ENCODE assay signal across 27 mouse cellular contexts in genomic region chr1:90119214-90119613, GRCm38 (mm10). TPM values are rescaled to one million over a fixed set of nuclear protein-coding genes. Genes with fewer than 3 reads are reported as not detected.
A peak's percentile ranks its signal among the peaks of the same experiment; 100 is the strongest.
DNase-seq lines count a peak whose midpoint lies in the region; ATAC-seq and TF ChIP-seq lines count a peak whose summit lies in the region.
"Had no signal": no experiment of that assay in that cellular context is flagged by ENCODE, and none has a peak within 500 bp of the region (broad histone marks: within the 10 kb centered on the region; RNA-seq: fewer than 3 reads in every experiment).

No protein-coding gene starts in this region.

- no peaks in the 10 kb centered on the region for H3K36me3 ChIP-seq in kidney, postnatal 0 days (ENCODE audit: insufficient read depth, low read length)
- H3K36me3 ChIP-seq in limb, embryonic 12.5 days = no peaks in the 10 kb centered on the region
- H3K36me3 ChIP-seq: embryonic facial prominence, embryonic 15.5 days; heart, embryonic 13.5 days; lung, embryonic 15.5 days had no signal

- peak; percentile 56 for DNase-seq in kidney, postnatal 0 days (ENCODE audit: low spot score)
- DNase-seq in kidney, postnatal 14 days = no peak
- DNase-seq in embryo, embryonic 11.5 days (ENCODE audit: low read depth, low spot score) = peak; percentile 56
- DNase-seq in yolk sac, embryonic 10.5 days (ENCODE audit: low spot score) = peak; percentile 27
- DNase-seq in testis, postnatal 14 days (ENCODE audit: low spot score) = no peak
- no peak for DNase-seq in left cerebral cortex, adult 2 months (ENCODE audit: extremely low spot score in 1 of 2, low spot score in 2 of 2)
- DNase-seq: cerebellum, adult 11 months; cerebellum, adult 9-11 months; gastrocnemius, postnatal 14 days; heart, adult 2 months; heart, postnatal 14 days; lung, postnatal 4 days; retina, postnatal 1 day; right cerebral cortex, postnatal 25 days; spleen, adult 18-20 months; thymus, postnatal 14 days had no signal

- no peak overlapping the region for H3K27ac ChIP-seq in kidney, postnatal 0 days
- no peak overlapping the region for H3K27ac ChIP-seq in limb, embryonic 12.5 days
- no peak overlapping the region for H3K27ac ChIP-seq in left cerebral cortex, adult 2 months
- H3K27ac ChIP-seq: embryonic facial prominence, embryonic 15.5 days; heart, adult 2 months; heart, embryonic 13.5 days; hindbrain, postnatal 0 days; liver, embryonic 14.5 days; lung, embryonic 15.5 days had no signal

- intact Hi-C loops in left cerebral cortex, adult 2 months (cut with DNase I) = no loop called here

- H3K9me3 ChIP-seq in kidney, postnatal 0 days (replicated peaks; ENCODE audit: low read length) = no peaks in the 10 kb centered on the region
- H3K9me3 ChIP-seq in limb, embryonic 12.5 days = 0 out of 2 replicates have a peak, but pooled peaks cover 3% of the 10 kb centered on the region
- H3K9me3 ChIP-seq: embryonic facial prominence, embryonic 15.5 days; heart, embryonic 13.5 days; lung, embryonic 15.5 days had no signal

- no peaks in the 10 kb centered on the region for H3K4me1 ChIP-seq in kidney, postnatal 0 days (replicated peaks; ENCODE audit: insufficient read depth, low read length)
- peaks cover 39% of the 10 kb centered on the region for H3K4me1 ChIP-seq in limb, embryonic 12.5 days (replicated peaks)
- H3K4me1 ChIP-seq: lung, embryonic 15.5 days had no signal

- no peaks in the 10 kb centered on the region for H3K27me3 ChIP-seq in kidney, postnatal 0 days (ENCODE audit: insufficient read depth, low read length)
- peaks cover 80% of the 10 kb centered on the region for H3K27me3 ChIP-seq in limb, embryonic 12.5 days
- H3K27me3 ChIP-seq: embryonic facial prominence, embryonic 15.5 days; lung, embryonic 15.5 days had no signal

- no peak overlapping the region for H3K4me2 ChIP-seq in kidney, postnatal 0 days (ENCODE audit: low read length)
- peak overlapping the region; percentile 17; the same call in 1 of the 2 replicates for H3K4me2 ChIP-seq in limb, embryonic 12.5 days
- H3K4me2 ChIP-seq: embryonic facial prominence, embryonic 15.5 days; heart, embryonic 13.5 days; lung, embryonic 15.5 days had no signal

- no peak overlapping the region for H3K4me3 ChIP-seq in kidney, postnatal 0 days (replicated peaks; ENCODE audit: low read depth, low read length)
- no peak overlapping the region for H3K4me3 ChIP-seq in limb, embryonic 12.5 days (replicated peaks)
- H3K4me3 ChIP-seq in left cerebral cortex, adult 2 months = no peak overlapping the region
- H3K4me3 ChIP-seq: embryonic facial prominence, embryonic 15.5 days; heart, adult 2 months; heart, embryonic 13.5 days; lung, embryonic 15.5 days had no signal

- no peak for ATAC-seq in kidney, postnatal 0 days (replicated peaks; ENCODE audit: low FRiP score, low read depth)
- peak; percentile 75 for ATAC-seq in limb, embryonic 12.5 days (ENCODE audit: insufficient number of reproducible peaks, insufficient read depth, low FRiP score, low TSS enrichment, low read depth)
- ATAC-seq: forebrain, embryonic 16.5 days; hindbrain, postnatal 0 days; intestine, postnatal 0 days had no signal

- TF ChIP-seq CTCF in kidney, postnatal 0 days (IDR thresholded peaks at IDR 0.05; ENCODE audit: low read depth) = no peak
- no peak for TF ChIP-seq CTCF in left cerebral cortex, adult 2 months (IDR thresholded peaks at IDR 0.05)

- 16% methylated on average over 12 of the region's 12 CpGs for WGBS in kidney, postnatal 0 days
- 3% methylated on average over 12 of the region's 12 CpGs for WGBS in limb, embryonic 12.5 days

- H3K9ac ChIP-seq in kidney, postnatal 0 days (ENCODE audit: low read depth, low read length) = no peak overlapping the region
- H3K9ac ChIP-seq in limb, embryonic 12.5 days (replicated peaks) = no peak overlapping the region
- H3K9ac ChIP-seq: embryonic facial prominence, embryonic 15.5 days; heart, embryonic 13.5 days; liver, embryonic 14.5 days; lung, embryonic 15.5 days had no signal

RNA-seq across cellular contexts. Expression of gene Iqca, which starts 34.0 kb away (rescaled TPM):
- polyA plus RNA-seq in kidney, postnatal 0 days (2015; fragmentation: Nextera tagmentation; extraction: Ambion mirVana) = 0.09 TPM in 1 of 2 replicates, not detected in the other
- polyA plus RNA-seq in limb, embryonic 12.5 days (2016; fragmentation: Nextera tagmentation; extraction: Ambion mirVana) = 0.17 TPM in 1 of 2 replicates, not detected in the other
- under 1 TPM; 0.29 to 0.75 TPM for total RNA-seq in left cerebral cortex, adult 2 months (2021)
- total RNA-seq: adrenal gland, adult 18-20 months; adrenal gland, postnatal 4 days; heart, adult 2 months; megakaryocyte-erythroid progenitor cell, adult 5-6 weeks had no signal

Comparison
In these comparisons a context has a peak if more than half of its experiments do, and no peak if none do; other contexts are left out.
1. DNase-seq: peak in kidney, postnatal 0 days (single experiment), embryo, embryonic 11.5 days (single experiment) and yolk sac, embryonic 10.5 days (single experiment); none in kidney, postnatal 14 days (single experiment), testis, postnatal 14 days (single experiment) and left cerebral cortex, adult 2 months (0 of 2).